ENCODE assay signal across 22 mouse cellular contexts in genomic region chr10:108377369-108377768, GRCm38 (mm10).
"Had no signal": no experiment of that assay in that cellular context is flagged by ENCODE, and none has a peak within 500 bp of the region (broad histone marks: within the 10 kb centered on the region; RNA-seq: fewer than 3 reads in every experiment).

No protein-coding gene starts in this region.

- H3K9ac ChIP-seq: heart, embryonic 12.5 days; hindbrain, embryonic 13.5 days; hindbrain, embryonic 15.5 days; limb, embryonic 13.5 days; limb, embryonic 15.5 days; liver, embryonic 13.5 days; liver, embryonic 15.5 days; liver, postnatal 0 days had no signal

- H3K4me3 ChIP-seq: heart, embryonic 10.5 days; heart, embryonic 12.5 days; hindbrain, embryonic 13.5 days; hindbrain, embryonic 15.5 days; limb, embryonic 13.5 days; limb, embryonic 15.5 days; liver, embryonic 13.5 days; liver, embryonic 15.5 days had no signal

- H3K4me1 ChIP-seq: hindbrain, embryonic 15.5 days; limb, embryonic 13.5 days; limb, embryonic 15.5 days; liver, embryonic 13.5 days; liver, embryonic 15.5 days had no signal

- H3K9me3 ChIP-seq: heart, embryonic 12.5 days; hindbrain, embryonic 15.5 days; limb, embryonic 13.5 days; limb, embryonic 15.5 days; liver, embryonic 13.5 days; liver, embryonic 15.5 days had no signal

- H3K36me3 ChIP-seq: hindbrain, embryonic 13.5 days; hindbrain, embryonic 15.5 days; limb, embryonic 13.5 days; limb, embryonic 15.5 days; liver, embryonic 15.5 days had no signal

- H3K4me2 ChIP-seq: heart, embryonic 12.5 days; hindbrain, embryonic 13.5 days; hindbrain, embryonic 15.5 days; limb, embryonic 13.5 days; limb, embryonic 15.5 days; liver, embryonic 13.5 days; liver, embryonic 15.5 days had no signal

- H3K27me3 ChIP-seq: heart, embryonic 12.5 days; hindbrain, embryonic 13.5 days; hindbrain, embryonic 15.5 days; limb, embryonic 13.5 days; limb, embryonic 15.5 days; liver, embryonic 13.5 days; liver, embryonic 15.5 days had no signal

- H3K27ac ChIP-seq: heart, embryonic 10.5 days; hindbrain, embryonic 13.5 days; hindbrain, embryonic 15.5 days; hindbrain, postnatal 0 days; limb, embryonic 13.5 days; limb, embryonic 15.5 days; liver, embryonic 13.5 days; liver, embryonic 15.5 days had no signal

- ATAC-seq: hindbrain, postnatal 0 days; intestine, embryonic 16.5 days; liver, postnatal 0 days had no signal

- DNase-seq: gastrocnemius, postnatal 14 days; gastrocnemius, postnatal 36 days; heart, adult 18-20 months; heart, postnatal 10 days; kidney, adult 11 months; kidney, adult 8-10 months; kidney, postnatal 10 days; kidney, postnatal 25 days; layer of hippocampus, adult 9-11 months; layer of hippocampus, postnatal 36 days; left cerebral cortex, postnatal 4 days; liver, embryonic 13.5 days; liver, postnatal 0 days had no signal
